Mouse (Mus musculus): ENCODE results near the gene Vps4b.

Vps4b gene

GRCm38 (mm10) chr1:106796542-106796924 lies at the start of gene Vps4b:
Vps4b (minus strand) TSS chr1:106796728.
- peak; percentile 91 for DNase-seq (ENCODE audit: low read depth, low spot score)

GRCm38 (mm10) chr1:106828784-106829183 lies 32.3 kb upstream of the Vps4b start:
- no peak for DNase-seq (ENCODE audit: low read depth, low spot score)

- DNase-seq (ENCODE audit: low read depth, low spot score), result no peak
Measured at GRCm38 (mm10) chr1:106822297-106822696, 25.8 kb upstream of the Vps4b start.

- peak; percentile 8 for DNase-seq (ENCODE audit: low read depth, low spot score)
Measured at GRCm38 (mm10) chr1:106818323-106818722, 21.8 kb upstream of the Vps4b start.

GRCm38 (mm10) chr1:106816766-106817165 lies 20.2 kb upstream of the Vps4b start:
- no peak for DNase-seq (ENCODE audit: low read depth, low spot score)

- no peak for DNase-seq (ENCODE audit: low read depth, low spot score)
Measured at GRCm38 (mm10) chr1:106815265-106815664, 18.7 kb upstream of the Vps4b start.

GRCm38 (mm10) chr1:106814864-106815263 lies 18.3 kb upstream of the Vps4b start:
- DNase-seq (ENCODE audit: low read depth, low spot score), result no peak

GRCm38 (mm10) chr1:106799931-106800330 lies 3.4 kb upstream of the Vps4b start:
- DNase-seq (ENCODE audit: low read depth, low spot score), result no peak

- DNase-seq (ENCODE audit: low read depth, low spot score), result no peak
Measured at GRCm38 (mm10) chr1:106799406-106799805, 2.9 kb upstream of the Vps4b start.

- DNase-seq (ENCODE audit: low read depth, low spot score), result no peak
Measured at GRCm38 (mm10) chr1:106796987-106797779, 655 bp upstream of the Vps4b start.

- DNase-seq (ENCODE audit: low read depth, low spot score), result peak; percentile 1
Measured at GRCm38 (mm10) chr1:106795634-106796541, 640 bp downstream of the Vps4b start.

GRCm38 (mm10) chr1:106774896-106775295 lies 21.6 kb downstream of the Vps4b start:
- no peak for DNase-seq (ENCODE audit: low read depth, low spot score)

- no peak for DNase-seq (ENCODE audit: low read depth, low spot score)
Measured at GRCm38 (mm10) chr1:106774092-106774491, 22.4 kb downstream of the Vps4b start.

- DNase-seq (ENCODE audit: low read depth, low spot score), result no peak
Measured at GRCm38 (mm10) chr1:106768773-106769172, 27.8 kb downstream of the Vps4b start.

- DNase-seq (ENCODE audit: low read depth, low spot score), result no peak
Measured at GRCm38 (mm10) chr1:106765771-106766170, 30.8 kb downstream of the Vps4b start.

- no peak for DNase-seq (ENCODE audit: low read depth, low spot score)
Measured at GRCm38 (mm10) chr1:106764846-106765245, 31.7 kb downstream of the Vps4b start.

GRCm38 (mm10) chr1:106764281-106764680 lies 32.2 kb downstream of the Vps4b start:
- DNase-seq (ENCODE audit: low read depth, low spot score), result no peak

- DNase-seq (ENCODE audit: low read depth, low spot score), result no peak
Measured at GRCm38 (mm10) chr1:106760750-106761149, 35.8 kb downstream of the Vps4b start.

GRCm38 (mm10) chr1:106759572-106760435 lies 36.7 kb downstream of the Vps4b start, which contains the start of gene Kdsr:
Kdsr (minus strand) TSS chr1:106759727.
- DNase-seq (ENCODE audit: low read depth, low spot score), result peak; percentile 90

- DNase-seq (ENCODE audit: low read depth, low spot score), result peak; percentile 17
Measured at GRCm38 (mm10) chr1:106758734-106759571, 37.6 kb downstream of the Vps4b start.

- no peak for DNase-seq (ENCODE audit: low read depth, low spot score)
Measured at GRCm38 (mm10) chr1:106756633-106757032, 39.9 kb downstream of the Vps4b start.
